Mouse (Mus musculus): ENCODE measurements around the gene Ddx52. TPM values are rescaled to one million over a fixed set of nuclear protein-coding genes. Genes with fewer than 3 reads are reported as not detected.
A peak's percentile ranks its signal among the peaks of the same experiment; 100 is the strongest.

The Ddx52 gene
- total RNA-seq (2014; rRNA removed) (14.6 and 16.4 TPM in 2 replicates), polyA plus RNA-seq (2015; fragmentation: Nextera tagmentation; extraction: Ambion mirVana) (16.1 and 16.3 TPM in 2 replicates)

GRCm38 (mm10) chr11:83941950-83942840, at the start of gene Ddx52:
TSS of gene Ddx52 (plus strand) at chr11:83942062.
- Histone ChIP-seq H3K27ac (ENCODE audit: low read depth, low read length) (peak within 1 kb of the TSS; percentile 48), H3K27me3 (ENCODE audit: insufficient read depth, low read length) (no peaks in the 10 kb centered on the region), H3K4me2 (ENCODE audit: low read depth, low read length, poor library complexity, severe bottlenecking) (peak within 1 kb of the TSS; percentile 60), H3K9me3 (ENCODE audit: low read length) (no peaks in the 10 kb centered on the region), H3K4me3 (ENCODE audit: low read depth, low read length) (peak within 1 kb of the TSS; percentile 71), H3K9ac (replicated peaks; ENCODE audit: low read length, poor library complexity, severe bottlenecking) (peak within 1 kb of the TSS; percentile 60), H3K4me1 (ENCODE audit: insufficient read depth, low read length) (no peaks in the 10 kb centered on the region; the same call in 1 of the 2 replicates), H3K36me3 (ENCODE audit: insufficient read depth, low read length) (peaks cover 13% of the 10 kb centered on the region; the same call in 1 of the 2 replicates)
- ATAC-seq (ENCODE audit: low FRiP score), result peak; percentile 86
- DNase-seq (ENCODE audit: low spot score), result peak; percentile 95
- no peak for TF ChIP-seq CTCF (IDR thresholded peaks at IDR 0.05)
- WGBS, result 2% methylated on average over 49 of the region's 49 CpGs

DNA sequence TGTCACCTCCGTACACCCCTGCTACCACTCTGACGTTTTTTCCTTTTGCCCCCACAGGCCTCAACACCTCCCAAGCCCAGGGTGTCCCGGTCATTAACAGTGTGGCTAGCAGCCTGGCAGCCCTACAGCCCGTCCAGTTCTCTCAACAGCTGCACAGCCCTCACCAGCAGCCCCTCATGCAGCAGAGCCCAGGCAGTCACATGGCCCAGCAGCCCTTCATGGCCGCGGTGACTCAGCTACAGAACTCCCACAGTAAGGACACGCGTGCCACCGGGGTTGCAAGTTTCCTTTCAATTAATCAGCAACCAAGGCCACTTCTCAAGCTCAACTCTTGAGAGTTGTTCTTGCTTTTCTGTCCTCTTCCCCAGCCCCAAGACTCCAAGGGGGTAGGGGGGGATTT, 48.5 kb upstream of the Ddx52 start:
- Histone ChIP-seq H3K9me3 (ENCODE audit: low read length) (no peaks in the 10 kb centered on the region), H3K27me3 (ENCODE audit: insufficient read depth, low read length) (no peaks in the 10 kb centered on the region), H3K4me3 (ENCODE audit: low read depth, low read length) (no peak overlapping the region), H3K4me2 (ENCODE audit: low read depth, low read length, poor library complexity, severe bottlenecking) (no peak overlapping the region), H3K36me3 (ENCODE audit: insufficient read depth, low read length) (no peaks in the 10 kb centered on the region), H3K4me1 (ENCODE audit: insufficient read depth, low read length) (no peaks in the 10 kb centered on the region), H3K27ac (ENCODE audit: low read depth, low read length) (no peak overlapping the region), H3K9ac (replicated peaks; ENCODE audit: low read length, poor library complexity, severe bottlenecking) (no peak overlapping the region)
- WGBS, result 84% methylated on average over 9 of the region's 9 CpGs
- no peak for TF ChIP-seq CTCF (IDR thresholded peaks at IDR 0.05)
- no peak for DNase-seq (ENCODE audit: low spot score)
- no peak for ATAC-seq (ENCODE audit: low FRiP score)

GRCm38 (mm10) chr11:83896430-83897410, 45.1 kb upstream of the Ddx52 start:
- whole genome bisulfite sequencing, result 77% methylated on average over 16 of the region's 16 CpGs
- Histone ChIP-seq H3K36me3 (ENCODE audit: insufficient read depth, low read length) (no peaks in the 10 kb centered on the region), H3K9ac (replicated peaks; ENCODE audit: low read length, poor library complexity, severe bottlenecking) (no peak overlapping the region), H3K4me3 (ENCODE audit: low read depth, low read length) (no peak overlapping the region), H3K27ac (ENCODE audit: low read depth, low read length) (no peak overlapping the region), H3K4me2 (ENCODE audit: low read depth, low read length, poor library complexity, severe bottlenecking) (no peak overlapping the region), H3K4me1 (ENCODE audit: insufficient read depth, low read length) (no peaks in the 10 kb centered on the region), H3K27me3 (ENCODE audit: insufficient read depth, low read length) (no peaks in the 10 kb centered on the region), H3K9me3 (ENCODE audit: low read length) (no peaks in the 10 kb centered on the region)
- no peak for TF ChIP-seq CTCF (IDR thresholded peaks at IDR 0.05)
- DNase-seq (ENCODE audit: low spot score), result no peak
- ATAC-seq (ENCODE audit: low FRiP score), result no peak

DNA sequence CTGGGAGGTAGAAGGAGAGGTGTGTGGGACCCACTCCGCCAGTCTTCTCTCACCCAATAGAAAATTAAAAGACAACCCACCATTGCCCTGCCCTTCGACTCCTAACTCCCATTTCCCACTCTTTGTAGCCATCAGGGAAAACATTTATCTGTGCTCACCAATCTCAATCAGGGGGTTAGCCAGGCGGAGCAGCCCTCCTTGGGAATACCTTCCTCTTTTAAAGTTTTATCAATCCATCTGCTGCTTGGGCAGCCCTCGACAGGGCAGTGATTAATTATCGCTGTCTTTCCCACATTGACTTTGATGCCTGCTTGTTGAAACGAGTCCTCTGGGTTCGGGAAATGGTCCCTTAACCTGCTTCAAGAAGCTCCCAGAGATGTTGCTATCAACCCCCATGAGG, 44.3 kb upstream of the Ddx52 start:
- DNase-seq (ENCODE audit: low spot score), result no peak
- H3K36me3 ChIP-seq (ENCODE audit: insufficient read depth, low read length), result no peaks in the 10 kb centered on the region
- no peaks in the 10 kb centered on the region for H3K4me1 ChIP-seq (ENCODE audit: insufficient read depth, low read length)
- no peak overlapping the region for H3K27ac ChIP-seq (ENCODE audit: low read depth, low read length)
- no peak overlapping the region for H3K4me2 ChIP-seq (ENCODE audit: low read depth, low read length, poor library complexity, severe bottlenecking)
- no peaks in the 10 kb centered on the region for H3K27me3 ChIP-seq (ENCODE audit: insufficient read depth, low read length)
- TF ChIP-seq CTCF (IDR thresholded peaks at IDR 0.05), result no peak
- 84% methylated on average over 7 of the region's 7 CpGs for WGBS
- H3K9ac ChIP-seq (replicated peaks; ENCODE audit: low read length, poor library complexity, severe bottlenecking), result no peak overlapping the region
- H3K4me3 ChIP-seq (ENCODE audit: low read depth, low read length), result no peak overlapping the region
- no peaks in the 10 kb centered on the region for H3K9me3 ChIP-seq (ENCODE audit: low read length)
- no peak for ATAC-seq (ENCODE audit: low FRiP score)

DNA sequence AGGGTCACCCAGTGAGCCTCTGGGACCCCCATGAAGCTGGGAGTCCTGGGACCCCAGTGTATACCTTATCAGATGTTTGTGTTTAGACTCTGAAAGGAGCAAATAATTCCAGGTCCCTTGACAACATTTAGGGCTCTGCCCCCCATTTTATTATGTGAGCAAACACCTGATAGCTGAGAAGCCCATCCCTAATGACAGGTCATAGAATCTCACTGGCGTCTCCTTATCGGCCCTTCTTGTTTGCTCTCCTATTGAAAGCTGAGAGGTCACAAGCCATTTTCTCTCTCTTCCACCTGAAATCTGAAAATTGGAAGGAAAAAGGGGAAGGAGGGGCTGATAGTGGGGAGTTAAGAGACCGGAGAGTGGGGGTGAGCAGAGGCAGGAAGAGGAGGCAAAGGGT, 39.0 kb upstream of the Ddx52 start:
- WGBS, result 90% methylated on average over 3 of the region's 3 CpGs
- H3K4me1 ChIP-seq (ENCODE audit: insufficient read depth, low read length), result no peaks in the 10 kb centered on the region
- H3K9ac ChIP-seq (replicated peaks; ENCODE audit: low read length, poor library complexity, severe bottlenecking), result no peak overlapping the region
- no peaks in the 10 kb centered on the region for H3K36me3 ChIP-seq (ENCODE audit: insufficient read depth, low read length)
- ATAC-seq (ENCODE audit: low FRiP score) (no peak), DNase-seq (ENCODE audit: low spot score) (no peak)
- no peaks in the 10 kb centered on the region for H3K27me3 ChIP-seq (ENCODE audit: insufficient read depth, low read length)
- no peaks in the 10 kb centered on the region for H3K9me3 ChIP-seq (ENCODE audit: low read length)
- H3K4me3 ChIP-seq (ENCODE audit: low read depth, low read length), result no peak overlapping the region
- TF ChIP-seq CTCF (IDR thresholded peaks at IDR 0.05), result no peak
- no peak overlapping the region for H3K4me2 ChIP-seq (ENCODE audit: low read depth, low read length, poor library complexity, severe bottlenecking)
- H3K27ac ChIP-seq (ENCODE audit: low read depth, low read length), result no peak overlapping the region
